Mouse (Mus musculus): Measurements from ENCODE around the gene Actbl2.

The Actbl2 gene

GRCm38 (mm10) chr13:111254713-111255112, at the start of gene Actbl2:
TSS of gene Actbl2 (plus strand) at chr13:111255013.
- DNase-seq (ENCODE audit: inconsistent ontology term), result no peak

GRCm38 (mm10) chr13:111210649-111211378, 44.0 kb upstream of the Actbl2 start:
- peak; percentile 40 for DNase-seq (ENCODE audit: inconsistent ontology term)

GRCm38 (mm10) chr13:111228768-111229167, 26.0 kb upstream of the Actbl2 start:
- DNase-seq (ENCODE audit: inconsistent ontology term), result peak; percentile 6

- no peak for DNase-seq (ENCODE audit: inconsistent ontology term)
Measured at GRCm38 (mm10) chr13:111229541-111229940, 25.3 kb upstream of the Actbl2 start.

GRCm38 (mm10) chr13:111232416-111232815, 22.4 kb upstream of the Actbl2 start:
- DNase-seq (ENCODE audit: inconsistent ontology term), result peak; percentile 72

GRCm38 (mm10) chr13:111233356-111233755, 21.5 kb upstream of the Actbl2 start:
- DNase-seq (ENCODE audit: inconsistent ontology term), result peak; percentile 83

- DNase-seq (ENCODE audit: inconsistent ontology term), result peak; percentile 13
Measured at GRCm38 (mm10) chr13:111234573-111234972, 20.2 kb upstream of the Actbl2 start.

GRCm38 (mm10) chr13:111235719-111236166, 19.1 kb upstream of the Actbl2 start:
- peak; percentile 96 for DNase-seq (ENCODE audit: inconsistent ontology term)

- DNase-seq (ENCODE audit: inconsistent ontology term), result no peak
Measured at GRCm38 (mm10) chr13:111236461-111236864, 18.4 kb upstream of the Actbl2 start.

- DNase-seq (ENCODE audit: inconsistent ontology term), result no peak
Measured at GRCm38 (mm10) chr13:111237296-111237695, 17.5 kb upstream of the Actbl2 start.

- DNase-seq (ENCODE audit: inconsistent ontology term), result peak; percentile 40
Measured at GRCm38 (mm10) chr13:111237865-111238465, 16.8 kb upstream of the Actbl2 start.

- no peak for DNase-seq (ENCODE audit: inconsistent ontology term)
Measured at GRCm38 (mm10) chr13:111251106-111251505, 3.7 kb upstream of the Actbl2 start.

GRCm38 (mm10) chr13:111251795-111252194, 3.0 kb upstream of the Actbl2 start:
- DNase-seq (ENCODE audit: inconsistent ontology term), result no peak

GRCm38 (mm10) chr13:111258016-111258415, 3.2 kb downstream of the Actbl2 start:
- DNase-seq (ENCODE audit: inconsistent ontology term), result peak; percentile 18

- DNase-seq (ENCODE audit: inconsistent ontology term), result no peak
Measured at GRCm38 (mm10) chr13:111258424-111259092, 3.7 kb downstream of the Actbl2 start.

GRCm38 (mm10) chr13:111259093-111259491, 4.3 kb downstream of the Actbl2 start:
- peak; percentile 65 for DNase-seq (ENCODE audit: inconsistent ontology term)

GRCm38 (mm10) chr13:111259711-111260110, 4.9 kb downstream of the Actbl2 start:
- no peak for DNase-seq (ENCODE audit: inconsistent ontology term)

GRCm38 (mm10) chr13:111263186-111263585, 8.4 kb downstream of the Actbl2 start:
- DNase-seq (ENCODE audit: inconsistent ontology term), result no peak

- no peak for DNase-seq (ENCODE audit: inconsistent ontology term)
Measured at GRCm38 (mm10) chr13:111263758-111264157, 8.9 kb downstream of the Actbl2 start.

- peak; percentile 25 for DNase-seq (ENCODE audit: inconsistent ontology term)
Measured at GRCm38 (mm10) chr13:111265231-111266000, 10.6 kb downstream of the Actbl2 start.

GRCm38 (mm10) chr13:111266855-111267254, 12.0 kb downstream of the Actbl2 start:
- no peak for DNase-seq (ENCODE audit: inconsistent ontology term)

- DNase-seq (ENCODE audit: inconsistent ontology term), result no peak
Measured at GRCm38 (mm10) chr13:111268992-111269391, 14.2 kb downstream of the Actbl2 start.

Data from Muller cell, postnatal 12 days (primary cell).